Mouse (Mus musculus): ENCODE measurements around the gene Vmn1r222. TPM values are rescaled to one million over a fixed set of nuclear protein-coding genes. Genes with fewer than 3 reads are reported as not detected.
"Not testable (repeated sequence)": the region's sequence is repeated elsewhere in the genome, so short reads cannot be mapped to it uniquely, and the experiment has no call there.

Gene Vmn1r222
- polyA plus RNA-seq (2016; fragmentation: Nextera tagmentation; extraction: Ambion mirVana): not detected in 2 replicates

GRCm38 (mm10) chr13:23235847-23236246 is at the start of gene Vmn1r222:
Gene Vmn1r222, minus strand, starts transcription at chr13:23235947.
- H3K4me1 ChIP-seq; H3K27me3 ChIP-seq (replicated peaks); H3K9me3 ChIP-seq (replicated peaks); H3K4me3 ChIP-seq; H3K9ac ChIP-seq; H3K36me3 ChIP-seq; H3K4me2 ChIP-seq; ATAC-seq; H3K27ac ChIP-seq: not testable (repeated sequence)

GRCm38 (mm10) chr13:23285191-23285920 is 49.6 kb upstream of the Vmn1r222 start:
- Histone ChIP-seq H3K9me3 (replicated peaks) (no peaks in the 10 kb centered on the region), H3K4me3 (peak overlapping the region; percentile 53), H3K27ac (no peak overlapping the region), H3K4me1 (peaks cover 7% of the 10 kb centered on the region), H3K36me3 (no peaks in the 10 kb centered on the region), H3K27me3 (replicated peaks) (peaks cover 35% of the 10 kb centered on the region), H3K4me2 (peak overlapping the region; percentile 82), H3K9ac (peak overlapping the region; percentile 28)
- ATAC-seq: peak; percentile 87
- 1% methylated on average over 22 of the region's 22 CpGs for WGBS (ENCODE audit: insufficient replicate concordance)

- Histone ChIP-seq H3K4me1 (peaks cover 2% of the 10 kb centered on the region; the same call in 1 of the 2 replicates), H3K27ac (no peak overlapping the region), H3K4me2 (no peak overlapping the region), H3K9me3 (replicated peaks) (no peaks in the 10 kb centered on the region), H3K4me3 (no peak overlapping the region), H3K9ac (no peak overlapping the region), H3K27me3 (replicated peaks) (no peaks in the 10 kb centered on the region), H3K36me3 (no peaks in the 10 kb centered on the region)
- 65% methylated on average over 3 of the region's 3 CpGs for whole genome bisulfite sequencing (ENCODE audit: insufficient replicate concordance)
- no peak for ATAC-seq
Observed at GRCm38 (mm10) chr13:23279992-23280391, 44.2 kb upstream of the Vmn1r222 start.

- Histone ChIP-seq H3K36me3 (no peaks in the 10 kb centered on the region), H3K4me2 (no peak overlapping the region), H3K27me3 (replicated peaks) (no peaks in the 10 kb centered on the region), H3K9ac (no peak overlapping the region), H3K27ac (no peak overlapping the region), H3K4me3 (no peak overlapping the region), H3K9me3 (replicated peaks) (no peaks in the 10 kb centered on the region), H3K4me1 (no peaks in the 10 kb centered on the region)
- no peak for ATAC-seq
- WGBS (ENCODE audit: insufficient replicate concordance): 74% methylated on average over 4 of the region's 4 CpGs
Observed at GRCm38 (mm10) chr13:23279576-23279975, 43.8 kb upstream of the Vmn1r222 start.

- Histone ChIP-seq H3K9ac (no peak overlapping the region), H3K9me3 (replicated peaks) (no peaks in the 10 kb centered on the region)
Observed at GRCm38 (mm10) chr13:23270321-23271101, 34.8 kb upstream of the Vmn1r222 start.

GRCm38 (mm10) chr13:23269681-23270080 is 33.9 kb upstream of the Vmn1r222 start:
- H3K27ac ChIP-seq: no peak overlapping the region
- H3K36me3 ChIP-seq: no peaks in the 10 kb centered on the region
- H3K9ac ChIP-seq: no peak overlapping the region
- ATAC-seq: 0 out of 2 replicates have a peak, but pooled peaks have one; percentile 30
- no peaks in the 10 kb centered on the region for H3K27me3 ChIP-seq (replicated peaks)
- H3K4me2 ChIP-seq: peak overlapping the region; percentile 65
- no peaks in the 10 kb centered on the region for H3K9me3 ChIP-seq (replicated peaks)
- WGBS (ENCODE audit: insufficient replicate concordance): 15% methylated on average over 11 of the region's 11 CpGs
- peak overlapping the region; percentile 45 for H3K4me3 ChIP-seq
- peaks cover 9% of the 10 kb centered on the region; the same call in 1 of the 2 replicates for H3K4me1 ChIP-seq

More at GRCm38 (mm10) chr13:23270321-23271101, 34.8 kb upstream of the Vmn1r222 start:
- H3K4me1 ChIP-seq: peaks cover 9% of the 10 kb centered on the region; the same call in 1 of the 2 replicates
- peak overlapping the region; percentile 65 for H3K4me2 ChIP-seq
- H3K27me3 ChIP-seq (replicated peaks): no peaks in the 10 kb centered on the region
- H3K4me3 ChIP-seq: peak overlapping the region; percentile 45
- H3K36me3 ChIP-seq: no peaks in the 10 kb centered on the region
- WGBS (ENCODE audit: insufficient replicate concordance): 2% methylated on average over 34 of the region's 34 CpGs
- peak; percentile 83 for ATAC-seq
- no peak overlapping the region for H3K27ac ChIP-seq

GRCm38 (mm10) chr13:23269127-23269526 is 33.4 kb upstream of the Vmn1r222 start:
- H3K36me3 ChIP-seq; H3K27me3 ChIP-seq (replicated peaks); H3K9ac ChIP-seq; H3K4me2 ChIP-seq; H3K9me3 ChIP-seq (replicated peaks); ATAC-seq; H3K4me1 ChIP-seq; H3K4me3 ChIP-seq; H3K27ac ChIP-seq: not testable (repeated sequence)
- WGBS (ENCODE audit: insufficient replicate concordance): 32% methylated on average over 4 of the region's 4 CpGs

GRCm38 (mm10) chr13:23268606-23269005 is 32.9 kb upstream of the Vmn1r222 start:
- H3K4me3 ChIP-seq; ATAC-seq; H3K36me3 ChIP-seq; H3K27ac ChIP-seq; H3K4me1 ChIP-seq; H3K9ac ChIP-seq; H3K4me2 ChIP-seq; H3K9me3 ChIP-seq (replicated peaks); H3K27me3 ChIP-seq (replicated peaks): not testable (repeated sequence)
- 76% methylated on average over 3 of the region's 3 CpGs for WGBS (ENCODE audit: insufficient replicate concordance)

GRCm38 (mm10) chr13:23258546-23259048 is 22.9 kb upstream of the Vmn1r222 start:
- no peak overlapping the region for H3K27ac ChIP-seq
- WGBS (ENCODE audit: insufficient replicate concordance): 62% methylated on average over 2 of the region's 2 CpGs

GRCm38 (mm10) chr13:23246834-23247233 is 11.1 kb upstream of the Vmn1r222 start, which contains the start of gene Vmn1r223:
Gene Vmn1r223, plus strand, starts transcription at chr13:23247134.
- H3K9ac ChIP-seq; H3K36me3 ChIP-seq; H3K4me2 ChIP-seq; H3K27ac ChIP-seq; H3K27me3 ChIP-seq (replicated peaks); H3K9me3 ChIP-seq (replicated peaks); H3K4me3 ChIP-seq; H3K4me1 ChIP-seq; ATAC-seq: not testable (repeated sequence)
- WGBS (ENCODE audit: insufficient replicate concordance): 61% methylated on average over 1 of the region's 1 CpGs

More at GRCm38 (mm10) chr13:23258546-23259048, 22.9 kb upstream of the Vmn1r222 start:
- Histone ChIP-seq H3K9ac (no peak overlapping the region), H3K36me3 (no peaks in the 10 kb centered on the region), H3K4me2 (no peak overlapping the region), H3K9me3 (replicated peaks) (no peaks in the 10 kb centered on the region), H3K27me3 (replicated peaks) (no peaks in the 10 kb centered on the region), H3K4me3 (no peak overlapping the region), H3K4me1 (no peaks in the 10 kb centered on the region)
- no peak for ATAC-seq

- H3K4me1 ChIP-seq; H3K4me3 ChIP-seq; H3K36me3 ChIP-seq; H3K27ac ChIP-seq; H3K27me3 ChIP-seq (replicated peaks); H3K9ac ChIP-seq; H3K4me2 ChIP-seq; H3K9me3 ChIP-seq (replicated peaks); ATAC-seq: not testable (repeated sequence)
- 56% methylated on average over 2 of the region's 2 CpGs for WGBS (ENCODE audit: insufficient replicate concordance)
Observed at GRCm38 (mm10) chr13:23213827-23214226, 21.9 kb downstream of the Vmn1r222 start, which contains the start of gene Vmn1r221. Gene Vmn1r221, plus strand, starts transcription at chr13:23214127.

- not testable (repeated sequence) for H3K4me2 ChIP-seq; H3K9ac ChIP-seq; H3K36me3 ChIP-seq; ATAC-seq; H3K4me1 ChIP-seq; H3K27ac ChIP-seq; H3K4me3 ChIP-seq; H3K27me3 ChIP-seq (replicated peaks); H3K9me3 ChIP-seq (replicated peaks)
- 37% methylated on average over 1 of the region's 1 CpGs for WGBS (ENCODE audit: insufficient replicate concordance)
Observed at GRCm38 (mm10) chr13:23203885-23204284, 31.9 kb downstream of the Vmn1r222 start.
